Mouse (Mus musculus): Measurements from ENCODE around the gene Chmp4b. TPM values are rescaled to one million over a fixed set of nuclear protein-coding genes. Genes with fewer than 3 reads are reported as not detected.
A peak's percentile ranks its signal among the peaks of the same experiment; 100 is the strongest.

The Chmp4b gene
- polyA plus RNA-seq, 1 experiment: 272 TPM

- no peak for DNase-seq (ENCODE audit: low spot score)
These were observed 10.3 kb upstream of the Chmp4b start for GRCm38 (mm10) chr2:154641176-154641575.

- no peak for DNase-seq (ENCODE audit: low spot score)
These were observed 9.5 kb upstream of the Chmp4b start for GRCm38 (mm10) chr2:154642005-154642459.

- DNase-seq (ENCODE audit: low spot score): no peak
These were observed 8.7 kb upstream of the Chmp4b start for GRCm38 (mm10) chr2:154642712-154643385.

GRCm38 (mm10) chr2:154646634-154647033, 4.9 kb upstream of the Chmp4b start:
- no peak for DNase-seq (ENCODE audit: low spot score)

- no peak for DNase-seq (ENCODE audit: low spot score)
These were observed 3.4 kb upstream of the Chmp4b start for GRCm38 (mm10) chr2:154648086-154648485.

- DNase-seq (ENCODE audit: low spot score): no peak
These were observed 1.1 kb upstream of the Chmp4b start for GRCm38 (mm10) chr2:154650404-154650803.

- DNase-seq (ENCODE audit: low spot score): no peak
These were observed 3.5 kb downstream of the Chmp4b start for GRCm38 (mm10) chr2:154654976-154655375.

- DNase-seq (ENCODE audit: low spot score): no peak
These were observed 4.4 kb downstream of the Chmp4b start for GRCm38 (mm10) chr2:154655878-154656414.

- DNase-seq (ENCODE audit: low spot score): peak; percentile 91
These were observed 5.4 kb downstream of the Chmp4b start for GRCm38 (mm10) chr2:154656710-154657485.

- DNase-seq (ENCODE audit: low spot score): no peak
These were observed 6.2 kb downstream of the Chmp4b start for GRCm38 (mm10) chr2:154657486-154658237.

- no peak for DNase-seq (ENCODE audit: low spot score)
These were observed 7.6 kb downstream of the Chmp4b start for GRCm38 (mm10) chr2:154659070-154659469.

GRCm38 (mm10) chr2:154659531-154660074, 8.1 kb downstream of the Chmp4b start:
- DNase-seq (ENCODE audit: low spot score): no peak

- DNase-seq (ENCODE audit: low spot score): no peak
These were observed 17.2 kb downstream of the Chmp4b start for GRCm38 (mm10) chr2:154668680-154669079.

- no peak for DNase-seq (ENCODE audit: low spot score)
These were observed 18.6 kb downstream of the Chmp4b start for GRCm38 (mm10) chr2:154670106-154670505.

GRCm38 (mm10) chr2:154670741-154671140, 19.2 kb downstream of the Chmp4b start:
- DNase-seq (ENCODE audit: low spot score): no peak

GRCm38 (mm10) chr2:154674008-154674407, 22.5 kb downstream of the Chmp4b start:
- DNase-seq (ENCODE audit: low spot score): no peak

- no peak for DNase-seq (ENCODE audit: low spot score)
These were observed 25.4 kb downstream of the Chmp4b start for GRCm38 (mm10) chr2:154676653-154677609.

GRCm38 (mm10) chr2:154677651-154678139, 26.2 kb downstream of the Chmp4b start:
- no peak for DNase-seq (ENCODE audit: low spot score)

- DNase-seq (ENCODE audit: low spot score): no peak
These were observed 27.5 kb downstream of the Chmp4b start for GRCm38 (mm10) chr2:154678995-154679394.

- DNase-seq (ENCODE audit: low spot score): no peak
These were observed 28.8 kb downstream of the Chmp4b start for GRCm38 (mm10) chr2:154680337-154680736.
